Mouse (Mus musculus) hindbrain, embryonic 12.5 days (tissue): ENCODE data around the gene Soga1. TPM values are rescaled to one million over a fixed set of nuclear protein-coding genes. Genes with fewer than 3 reads are reported as not detected.

Experiments
- ATAC-seq: fragments of 200-750 bp; cut with Nextera tagmentation; 2 replicates; pipeline ENCODE4 v1.8.0; 2017; ENCODE audit warnings: moderate TSS enrichment; ENCODE audit not compliant: low FRiP score
- H3K27ac ChIP-seq: fragments of 300-500 bp; sonication (generic); 2 replicates; pipeline ENCODE4 v1.5.1; 2016; ENCODE audit warnings: mild to moderate bottlenecking
- H3K27me3 ChIP-seq: fragments of 300-500 bp; sonication (generic); 2 replicates; pipeline ENCODE4 v1.6.1; 2016; ENCODE audit warnings: mild to moderate bottlenecking
- H3K36me3 ChIP-seq: fragments of 300-500 bp; sonication (generic); 2 replicates; pipeline ENCODE4 v1.6.1; 2016; ENCODE audit warnings: mild to moderate bottlenecking
- H3K4me1 ChIP-seq: fragments of 300-500 bp; sonication (generic); 2 replicates; pipeline ENCODE4 v1.6.1; 2016
- H3K4me2 ChIP-seq: fragments of 300-500 bp; sonication (generic); replicated peaks from 2 replicates; pipeline ENCODE4 v1.6.1; 2016; ENCODE audit warnings: mild to moderate bottlenecking
- H3K4me3 ChIP-seq: fragments of 300-500 bp; sonication (generic); 2 replicates; pipeline ENCODE4 v1.5.1; 2016; ENCODE audit warnings: mild to moderate bottlenecking
- H3K9ac ChIP-seq: fragments of 300-500 bp; sonication (generic); 2 replicates; pipeline ENCODE4 v1.6.1; 2016; ENCODE audit warnings: mild to moderate bottlenecking, moderate library complexity
- H3K9me3 ChIP-seq: fragments of 300-500 bp; sonication (generic); replicated peaks from 2 replicates; pipeline ENCODE4 v1.6.1; 2016; ENCODE audit warnings: mild to moderate bottlenecking
- WGBS: fragments of 180-500 bp; shearing (Covaris S2); methylation state at CpG from one replicate; pipeline ENCODE4 v1.1.7; 2016; 5-methylcytosine and 5-hydroxymethylcytosine counted together
- polyA plus RNA-seq: library from polyadenylated mRNA; unstranded; fragments of >200 nt; fragmentation: Nextera tagmentation; extraction: Ambion mirVana; gene quantifications from 2 replicates; pipeline ENCODE4 v1.2.1, GENCODE M21; 2016

The Soga1 gene
- polyA plus RNA-seq, 1 experiment from 2014 or later, result 8.6 TPM

- 92% methylated on average over 8 of the region's 8 CpGs for WGBS
- Histone ChIP-seq H3K4me1 (peaks cover 3% of the 10 kb centered on the region), H3K27ac (no peak overlapping the region), H3K27me3 (no peaks in the 10 kb centered on the region), H3K4me3 (no peak overlapping the region), H3K36me3 (peaks cover 67% of the 10 kb centered on the region), H3K4me2 (no peak overlapping the region), H3K9me3 (peaks cover 5% of the 10 kb centered on the region; the same call in 1 of the 2 replicates), H3K9ac (no peak overlapping the region)
- no peak for ATAC-seq
Measured at GRCm38 (mm10) chr2:157043556-157043955, 35.5 kb downstream of the Soga1 start.

GRCm38 (mm10) chr2:157041421-157041820 lies 37.6 kb downstream of the Soga1 start:
- H3K27me3 ChIP-seq, result no peaks in the 10 kb centered on the region
- no peak for ATAC-seq
- H3K4me3 ChIP-seq, result no peak overlapping the region
- 93% methylated on average over 7 of the region's 7 CpGs for WGBS
- no peak overlapping the region for H3K4me2 ChIP-seq
- H3K4me1 ChIP-seq, result no peaks in the 10 kb centered on the region
- H3K36me3 ChIP-seq, result peaks cover 79% of the 10 kb centered on the region
- no peak overlapping the region for H3K27ac ChIP-seq
- H3K9ac ChIP-seq, result no peak overlapping the region
- H3K9me3 ChIP-seq, result peaks cover 5% of the 10 kb centered on the region; the same call in 1 of the 2 replicates

- Histone ChIP-seq H3K4me2 (no peak overlapping the region), H3K4me1 (no peaks in the 10 kb centered on the region), H3K9me3 (peaks cover 5% of the 10 kb centered on the region; the same call in 1 of the 2 replicates), H3K9ac (no peak overlapping the region), H3K36me3 (peaks cover 78% of the 10 kb centered on the region), H3K4me3 (no peak overlapping the region), H3K27ac (no peak overlapping the region), H3K27me3 (no peaks in the 10 kb centered on the region)
- ATAC-seq, result 0 out of 2 replicates have a peak, but pooled peaks have one; percentile 8
- WGBS, result 84% methylated on average over 17 of the region's 17 CpGs
Measured at GRCm38 (mm10) chr2:157040649-157041046, 38.4 kb downstream of the Soga1 start.

- Histone ChIP-seq H3K27ac (no peak overlapping the region), H3K36me3 (peaks cover 78% of the 10 kb centered on the region), H3K9me3 (peaks cover 5% of the 10 kb centered on the region; the same call in 1 of the 2 replicates), H3K4me2 (no peak overlapping the region), H3K4me1 (no peaks in the 10 kb centered on the region), H3K27me3 (no peaks in the 10 kb centered on the region), H3K9ac (no peak overlapping the region), H3K4me3 (no peak overlapping the region)
- peak; percentile 52; the same call in 1 of the 2 replicates for ATAC-seq
- WGBS, result 88% methylated on average over 47 of the region's 50 CpGs
Measured at GRCm38 (mm10) chr2:157039900-157040648, 39.0 kb downstream of the Soga1 start.

GRCm38 (mm10) chr2:157037303-157037702 lies 41.8 kb downstream of the Soga1 start:
- ATAC-seq, result no peak
- Histone ChIP-seq H3K4me2 (no peak overlapping the region), H3K4me1 (no peaks in the 10 kb centered on the region), H3K9me3 (no peaks in the 10 kb centered on the region), H3K27me3 (no peaks in the 10 kb centered on the region), H3K36me3 (peaks cover 86% of the 10 kb centered on the region), H3K27ac (no peak overlapping the region), H3K4me3 (no peak overlapping the region), H3K9ac (no peak overlapping the region)
- 84% methylated on average over 9 of the region's 9 CpGs for WGBS

GRCm38 (mm10) chr2:157036400-157036799 lies 42.7 kb downstream of the Soga1 start:
- 91% methylated on average over 8 of the region's 8 CpGs for WGBS
- Histone ChIP-seq H3K27ac (no peak overlapping the region), H3K4me2 (no peak overlapping the region), H3K4me3 (no peak overlapping the region), H3K9me3 (no peaks in the 10 kb centered on the region), H3K4me1 (0 out of 2 replicates have a peak, but pooled peaks cover 2% of the 10 kb centered on the region), H3K9ac (no peak overlapping the region), H3K27me3 (no peaks in the 10 kb centered on the region), H3K36me3 (peaks cover 88% of the 10 kb centered on the region)
- ATAC-seq, result no peak

GRCm38 (mm10) chr2:157035371-157035770 lies 43.7 kb downstream of the Soga1 start:
- ATAC-seq, result no peak
- WGBS, result 92% methylated on average over 7 of the region's 7 CpGs
- peaks cover 88% of the 10 kb centered on the region for H3K36me3 ChIP-seq

GRCm38 (mm10) chr2:157030804-157031203 lies 48.2 kb downstream of the Soga1 start:
- H3K9me3 ChIP-seq, result no peaks in the 10 kb centered on the region
- H3K27ac ChIP-seq, result no peak overlapping the region
- H3K9ac ChIP-seq, result no peak overlapping the region
- H3K4me3 ChIP-seq, result no peak overlapping the region
- peaks cover 92% of the 10 kb centered on the region for H3K36me3 ChIP-seq
- no peak overlapping the region for H3K4me2 ChIP-seq
- WGBS, result 44% methylated on average over 9 of the region's 9 CpGs
- H3K4me1 ChIP-seq, result 0 out of 2 replicates have a peak, but pooled peaks cover 2% of the 10 kb centered on the region
- H3K27me3 ChIP-seq, result no peaks in the 10 kb centered on the region
- peak; percentile 72; the same call in 1 of the 2 replicates for ATAC-seq

More at GRCm38 (mm10) chr2:157035371-157035770, 43.7 kb downstream of the Soga1 start:
- Histone ChIP-seq H3K4me1 (0 out of 2 replicates have a peak, but pooled peaks cover 2% of the 10 kb centered on the region), H3K27ac (no peak overlapping the region), H3K27me3 (no peaks in the 10 kb centered on the region), H3K4me3 (no peak overlapping the region), H3K4me2 (no peak overlapping the region), H3K9ac (no peak overlapping the region), H3K9me3 (no peaks in the 10 kb centered on the region)

GRCm38 (mm10) chr2:157028261-157028660 lies 50.8 kb downstream of the Soga1 start:
- Histone ChIP-seq H3K9me3 (peaks cover 8% of the 10 kb centered on the region; the same call in 1 of the 2 replicates), H3K27me3 (no peaks in the 10 kb centered on the region), H3K36me3 (peaks cover 98% of the 10 kb centered on the region), H3K9ac (no peak overlapping the region), H3K27ac (no peak overlapping the region), H3K4me3 (no peak overlapping the region), H3K4me1 (0 out of 2 replicates have a peak, but pooled peaks cover 2% of the 10 kb centered on the region), H3K4me2 (no peak overlapping the region)
- 93% methylated on average over 4 of the region's 4 CpGs for WGBS
- no peak for ATAC-seq

- Histone ChIP-seq H3K9ac (no peak overlapping the region), H3K27me3 (no peaks in the 10 kb centered on the region), H3K4me3 (no peak overlapping the region), H3K9me3 (peaks cover 8% of the 10 kb centered on the region; the same call in 1 of the 2 replicates), H3K4me1 (0 out of 2 replicates have a peak, but pooled peaks cover 2% of the 10 kb centered on the region), H3K27ac (no peak overlapping the region), H3K36me3 (peaks cover 98% of the 10 kb centered on the region), H3K4me2 (no peak overlapping the region)
- WGBS, result 94% methylated on average over 21 of the region's 21 CpGs
- no peak for ATAC-seq
Measured at GRCm38 (mm10) chr2:157027106-157028008, 51.7 kb downstream of the Soga1 start.

GRCm38 (mm10) chr2:157021156-157021555 lies 57.9 kb downstream of the Soga1 start:
- H3K9ac ChIP-seq, result no peak overlapping the region
- no peak for ATAC-seq
- H3K27me3 ChIP-seq, result no peaks in the 10 kb centered on the region
- H3K4me3 ChIP-seq, result no peak overlapping the region
- H3K36me3 ChIP-seq, result peaks cover 100% of the 10 kb centered on the region
- peaks cover 8% of the 10 kb centered on the region; the same call in 1 of the 2 replicates for H3K9me3 ChIP-seq
- H3K27ac ChIP-seq, result no peak overlapping the region
- 94% methylated on average over 16 of the region's 16 CpGs for WGBS
- no peaks in the 10 kb centered on the region for H3K4me1 ChIP-seq
- H3K4me2 ChIP-seq, result no peak overlapping the region

- Histone ChIP-seq H3K9ac (no peak overlapping the region), H3K4me2 (no peak overlapping the region), H3K9me3 (no peaks in the 10 kb centered on the region), H3K4me3 (no peak overlapping the region), H3K27me3 (no peaks in the 10 kb centered on the region), H3K4me1 (no peaks in the 10 kb centered on the region), H3K27ac (no peak overlapping the region), H3K36me3 (peaks cover 100% of the 10 kb centered on the region)
- ATAC-seq, result no peak
- 87% methylated on average over 4 of the region's 4 CpGs for WGBS
Measured at GRCm38 (mm10) chr2:157019228-157019627, 59.8 kb downstream of the Soga1 start.
